ENCODE assay signal across 19 mouse cellular contexts in genomic region chr8:90149903-90150302, GRCm38 (mm10).
A peak's percentile ranks its signal among the peaks of the same experiment; 100 is the strongest.
DNase-seq lines count a peak whose midpoint lies in the region; ATAC-seq and TF ChIP-seq lines count a peak whose summit lies in the region.
"Had no signal": no experiment of that assay in that cellular context is flagged by ENCODE, and none has a peak within 500 bp of the region (broad histone marks: within the 10 kb centered on the region; RNA-seq: fewer than 3 reads in every experiment).

No protein-coding gene starts in this region.

- H3K9ac ChIP-seq in heart, adult 2 months (ENCODE audit: low read depth, low read length), result no peak overlapping the region
- H3K9ac ChIP-seq: heart, embryonic 12.5 days had no signal

- H3K79me2 ChIP-seq in heart, adult 2 months (replicated peaks; ENCODE audit: control insufficient read depth, insufficient read depth, low read length), result no peaks in the 10 kb centered on the region

- DNase-seq in cerebellum, adult 11 months, result no peak
- DNase-seq in heart, adult 11 months, result peak; percentile 46
- no peak for DNase-seq in heart, adult 2 months
- DNase-seq in left cerebral cortex, postnatal 25 days (ENCODE audit: low spot score in 2 of 2), result peak; percentile 2 to 67
- DNase-seq in left cerebral cortex, adult 11 months (ENCODE audit: low spot score), result no peak
- DNase-seq in Muller cell, postnatal 12 days (ENCODE audit: inconsistent ontology term), result peak; percentile 47
- DNase-seq in spleen, adult 18-20 months, result no peak
- DNase-seq: adrenal gland, postnatal 10 days; gastrocnemius, postnatal 36 days; heart, postnatal 36 days; liver; lung, adult 18-20 months; lung, postnatal 4 days; thymus, postnatal 4 days had no signal

- no peaks in the 10 kb centered on the region for H3K4me1 ChIP-seq in heart, adult 2 months (ENCODE audit: control insufficient read depth, insufficient read depth, low read length)
- H3K4me1 ChIP-seq: heart, embryonic 12.5 days had no signal

- no peaks in the 10 kb centered on the region for H3K36me3 ChIP-seq in heart, adult 2 months (ENCODE audit: control insufficient read depth, insufficient read depth, low read length)
- H3K36me3 ChIP-seq: heart, embryonic 12.5 days had no signal

- intact Hi-C loops in heart, adult 2 months (cut with DNase I), result no loop called here
- intact Hi-C loops in left cerebral cortex, postnatal 25 days (cut with DNase I), result no loop called here

- TF ChIP-seq CTCF in heart, adult 2 months (IDR thresholded peaks at IDR 0.05), result no peak

- TF ChIP-seq POLR2A in heart, adult 2 months (IDR thresholded peaks at IDR 0.05; ENCODE audit: insufficient read depth, low read depth, low read length), result no peak

- no peak for TF ChIP-seq EP300 in heart, adult 2 months (IDR thresholded peaks at IDR 0.05; ENCODE audit: insufficient read depth, low read depth, low read length)

- WGBS in heart, adult 2 months, result 75% methylated on average over 6 of the region's 6 CpGs

- no peak overlapping the region for H3K4me3 ChIP-seq in heart, adult 2 months
- H3K4me3 ChIP-seq: heart, embryonic 12.5 days had no signal

- 0 out of 2 replicates have a peak, but pooled peaks have one; percentile 48 for ATAC-seq in cerebellum, adult (ENCODE audit: insufficient number of reproducible peaks, low FRiP score, low TSS enrichment)
- ATAC-seq: intestine, embryonic 16.5 days; midbrain, embryonic 16.5 days had no signal

- H3K27me3 ChIP-seq in heart, adult 2 months (ENCODE audit: control insufficient read depth, insufficient read depth, low read length), result peaks cover 1% of the 10 kb centered on the region; the same call in 1 of the 2 replicates
- H3K27me3 ChIP-seq: heart, embryonic 12.5 days had no signal

- no peak overlapping the region for H3K27ac ChIP-seq in heart, adult 2 months
- H3K27ac ChIP-seq: kidney, postnatal 0 days had no signal

Comparison
In these comparisons a context has a peak if more than half of its experiments do, and no peak if none do; other contexts are left out.
1. DNase-seq: peak in heart, adult 11 months (single experiment), left cerebral cortex, postnatal 25 days (2 of 2) and Muller cell, postnatal 12 days (single experiment); none in cerebellum, adult 11 months (single experiment), heart, adult 2 months (0 of 2), left cerebral cortex, adult 11 months (single experiment) and spleen, adult 18-20 months (0 of 2).